Mouse (Mus musculus) mammary gland, adult 2 months (tissue): ENCODE results near the gene Rhox10. TPM values are rescaled to one million over a fixed set of nuclear protein-coding genes. Genes with fewer than 3 reads are reported as not detected.

Experiments
- polyA plus RNA-seq: library from polyadenylated mRNA; depleted of rRNA; stranded (reverse); fragments of >200 nt; gene quantifications from 2 replicates; pipeline ENCODE4 v1.2.3, GENCODE M21; 2012; ENCODE audit warnings: low replicate concordance; rRNA removed

Rhox10 gene
- not detected in 2 replicates for polyA plus RNA-seq

DNA sequence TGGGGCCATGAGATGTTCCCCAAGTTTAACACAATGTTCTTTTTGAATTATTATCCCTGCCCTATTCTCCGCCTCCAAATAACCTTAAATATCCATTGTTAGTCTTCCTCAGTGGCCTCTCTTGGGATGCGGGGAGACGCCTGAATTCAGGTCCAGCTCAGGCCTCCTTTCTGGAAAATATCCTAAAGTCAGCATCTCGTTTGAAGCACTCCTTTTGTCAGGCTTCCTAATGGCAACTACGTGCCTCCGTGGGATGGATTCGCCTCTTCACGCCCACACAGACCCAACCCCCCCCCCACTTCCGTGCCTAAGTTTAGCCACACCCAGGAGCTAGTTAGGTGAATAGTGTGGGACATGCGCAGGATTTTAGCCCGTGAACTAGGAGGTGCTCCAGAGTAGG lies at the start of gene Rhox10:
TSS of gene Rhox10 (plus strand) at position 301 of the 400 bp plus-strand sequence.

DNA sequence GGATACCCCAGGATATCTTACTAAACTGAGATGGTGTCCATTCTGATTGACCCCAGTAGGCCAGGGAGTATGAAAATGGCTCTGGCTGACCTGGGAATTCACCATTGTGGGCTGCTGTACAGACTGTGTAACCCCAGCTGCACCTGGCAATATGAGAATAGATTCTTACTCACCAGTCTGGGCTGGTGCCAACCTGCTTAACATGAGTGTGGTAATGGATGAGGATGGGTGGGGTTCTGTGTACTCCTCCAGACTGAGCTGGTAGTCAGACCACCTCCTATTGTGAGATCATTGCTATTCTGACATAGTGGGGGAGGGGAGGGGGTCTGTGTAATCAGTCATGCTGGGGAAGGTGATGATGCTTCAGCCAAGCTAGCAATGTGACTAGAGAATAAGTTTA lies 47.7 kb upstream of the Rhox10 start, which contains the start of gene Btg1-ps1:
TSS of gene Btg1-ps1 (minus strand) at position 219 of the 400 bp plus-strand sequence.

DNA sequence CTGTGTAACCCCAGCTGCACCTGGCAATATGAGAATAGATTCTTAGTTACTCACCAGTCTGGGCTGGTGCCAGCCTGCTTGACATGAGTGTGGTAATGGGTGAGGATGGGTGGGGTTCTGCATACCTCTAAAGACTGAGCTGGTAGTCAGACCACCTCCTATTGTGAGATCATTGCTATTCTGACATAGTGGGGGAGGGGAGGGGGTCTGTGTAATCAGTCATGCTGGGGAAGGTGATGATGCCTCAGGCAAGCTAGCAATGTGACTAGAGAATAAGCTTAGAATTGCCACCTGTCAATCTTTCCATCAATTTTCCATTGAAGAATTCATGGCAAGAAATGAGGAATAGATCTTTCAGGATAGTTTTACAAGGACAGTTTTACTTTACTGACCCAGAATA lies 23.3 kb upstream of the Rhox10 start, which contains the start of gene Btg1-ps2:
TSS of gene Btg1-ps2 (minus strand) at position 101 of the 400 bp plus-strand sequence.

DNA sequence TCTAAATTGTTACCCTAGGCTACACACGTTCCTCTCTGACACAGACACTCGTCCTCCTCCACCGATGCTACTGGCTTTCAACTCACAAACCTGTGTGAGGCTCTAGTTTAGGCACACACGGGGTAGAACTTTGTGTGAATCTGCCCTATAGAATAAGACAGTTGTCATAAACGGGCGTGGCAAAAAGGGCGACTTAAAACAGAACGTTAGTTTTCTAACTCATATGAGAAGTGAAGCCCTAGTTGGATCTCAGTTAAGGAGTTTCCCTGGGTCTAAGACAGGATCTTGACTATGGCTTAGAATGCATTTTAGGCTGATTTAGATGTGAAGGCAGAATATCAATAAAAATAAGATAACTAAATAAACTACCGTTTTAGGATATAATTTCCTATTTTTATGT lies 18.8 kb downstream of the Rhox10 start, which contains the start of gene Rhox11:
TSS of gene Rhox11 (minus strand) at position 101 of the 400 bp plus-strand sequence.

DNA sequence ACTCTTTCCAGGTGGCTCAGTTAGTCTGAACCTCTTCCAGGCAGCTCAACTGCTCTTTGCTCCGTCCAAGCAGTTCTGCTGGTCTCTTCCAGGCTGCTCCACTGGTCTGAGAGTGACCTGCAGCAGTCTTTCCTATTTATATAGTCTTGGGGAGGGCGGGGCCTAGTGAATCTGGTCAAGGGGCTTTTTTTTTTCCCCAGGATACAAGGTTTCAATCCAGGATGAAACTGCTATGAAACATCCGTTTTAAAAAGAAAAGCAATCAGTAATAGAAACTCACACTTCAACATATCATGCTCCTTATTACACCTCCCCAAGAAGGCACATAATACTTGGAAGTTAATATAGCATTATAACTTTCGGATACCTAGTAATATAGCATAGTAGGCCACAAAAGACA lies 44.5 kb downstream of the Rhox10 start, which contains the start of gene Rhox12:
TSS of gene Rhox12 (minus strand) at position 101 of the 400 bp plus-strand sequence.

DNA sequence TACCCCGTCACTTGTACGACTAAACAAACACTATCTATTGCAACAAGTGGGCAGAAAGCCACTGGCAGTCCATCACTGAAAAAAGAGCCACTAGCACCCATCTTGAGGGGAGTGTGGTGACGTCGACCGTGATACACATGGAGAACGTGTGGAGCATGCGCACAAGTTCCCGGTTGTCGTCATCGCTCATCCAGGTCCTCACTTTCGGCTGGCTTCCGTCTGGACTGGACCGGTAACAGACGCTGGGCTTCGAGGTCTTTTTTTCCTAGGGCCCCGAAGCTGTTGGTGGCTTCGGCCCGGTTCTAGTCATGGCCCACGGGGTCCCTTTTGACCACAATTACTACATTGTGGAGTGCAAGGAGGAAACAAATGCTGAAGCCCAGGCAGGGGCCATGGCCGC lies 54.7 kb downstream of the Rhox10 start, which contains the start of gene Rhox13:
TSS of gene Rhox13 (plus strand) at position 238 of the 400 bp plus-strand sequence.

Other genes starting within 250 kb of the Rhox10 start
- gene Rhox6, start 239.6 kb upstream of the Rhox10 start, polyA plus RNA-seq: not detected in 2 replicates
- gene Rhox7a, start 234.8 kb upstream of the Rhox10 start, polyA plus RNA-seq: not detected in 2 replicates
- gene Rhox8, start 187.5 kb upstream of the Rhox10 start, polyA plus RNA-seq: not detected in 2 replicates
- gene Rhox7b, start 169.2 kb upstream of the Rhox10 start, polyA plus RNA-seq: not detected in 2 replicates
- not detected in 2 replicates for gene Rhox9, start 164.7 kb upstream of the Rhox10 start, polyA plus RNA-seq
- gene Btg1-ps1, start 47.7 kb upstream of the Rhox10 start, polyA plus RNA-seq: not detected in 2 replicates
- gene Btg1-ps2, start 23.4 kb upstream of the Rhox10 start, polyA plus RNA-seq: not detected in 2 replicates
- not detected in 2 replicates for gene Rhox11, start 18.7 kb downstream of the Rhox10 start, polyA plus RNA-seq
- gene Rhox12, start 44.4 kb downstream of the Rhox10 start, polyA plus RNA-seq: not detected in 2 replicates
- not detected in 2 replicates for gene Rhox13, start 54.7 kb downstream of the Rhox10 start, polyA plus RNA-seq
- 3.1 and 5.7 TPM in 2 replicates for gene Zbtb33, start 123.3 kb downstream of the Rhox10 start, polyA plus RNA-seq
- 0.92 and 1.3 TPM in 2 replicates for gene Tmem255a, start 186.0 kb downstream of the Rhox10 start, polyA plus RNA-seq
- gene Atp1b4, start 249.7 kb downstream of the Rhox10 start, polyA plus RNA-seq: 0.37 TPM in 1 of 2 replicates, not detected in the other